In genomic region chr10:3336729-3337329, GRCm38 (mm10) we compare ENCODE assay signal across 16 mouse cellular contexts. TPM values are rescaled to one million over a fixed set of nuclear protein-coding genes. Genes with fewer than 3 reads are reported as not detected.
DNase-seq lines count a peak whose midpoint lies in the region; ATAC-seq and TF ChIP-seq lines count a peak whose summit lies in the region.
"Had no signal": no experiment of that assay in that cellular context is flagged by ENCODE, and none has a peak within 500 bp of the region (broad histone marks: within the 10 kb centered on the region; RNA-seq: fewer than 3 reads in every experiment).

No protein-coding gene starts in this region.

- H3K4me1 ChIP-seq in lung, embryonic 14.5 days (ENCODE audit: insufficient read depth): no peaks in the 10 kb centered on the region; the same call in 1 of the 2 replicates
- H3K4me1 ChIP-seq in lung, adult 2 months (ENCODE audit: control insufficient read depth, insufficient read depth, low read length): no peaks in the 10 kb centered on the region
- peaks cover 16 to 38% of the 10 kb centered on the region in 2 experiments for H3K4me1 ChIP-seq in heart, embryonic 14.5 days (ENCODE audit: control insufficient read depth in 2 of 2, insufficient read depth in 2 of 2, low read length in 2 of 2)
- no peaks in the 10 kb centered on the region for H3K4me1 ChIP-seq in hindbrain, embryonic 11.5 days (replicated peaks; ENCODE audit: control insufficient read depth, insufficient read depth, low read length)
- H3K4me1 ChIP-seq: forebrain, embryonic 12.5 days; hindbrain, embryonic 12.5 days; intestine, embryonic 15.5 days; midbrain, embryonic 13.5 days had no signal

- 40% methylated on average over 7 of the region's 7 CpGs for WGBS in lung, embryonic 14.5 days
- 57% methylated on average over 7 of the region's 7 CpGs for WGBS in lung, adult 2 months
- 32% methylated on average over 7 of the region's 7 CpGs for WGBS in heart, embryonic 14.5 days
- 71% methylated on average over 7 of the region's 7 CpGs for WGBS in hindbrain, embryonic 11.5 days

- no peak overlapping the region for H3K4me3 ChIP-seq in lung, embryonic 14.5 days (ENCODE audit: low read depth, low read length)
- no peak overlapping the region for H3K4me3 ChIP-seq in lung, adult 2 months (replicated peaks; ENCODE audit: extremely low read depth, low read depth, low read length)
- no peak overlapping the region for H3K4me3 ChIP-seq in heart, embryonic 14.5 days (ENCODE audit: control insufficient read depth in 1 of 2, insufficient read depth in 1 of 2, low read depth in 1 of 2, low read length in 2 of 2)
- no peak overlapping the region for H3K4me3 ChIP-seq in myocyte
- H3K4me3 ChIP-seq in hindbrain, embryonic 11.5 days (ENCODE audit: low read depth, low read length): no peak overlapping the region
- H3K4me3 ChIP-seq: forebrain, embryonic 12.5 days; hindbrain, embryonic 12.5 days; intestine, embryonic 15.5 days; midbrain, embryonic 13.5 days had no signal

- no peak overlapping the region for H3K4me2 ChIP-seq in lung, embryonic 14.5 days
- H3K4me2 ChIP-seq in heart, embryonic 14.5 days (ENCODE audit: low read length): peak overlapping the region; percentile 17; the same call in 1 of the 2 replicates
- peak overlapping the region; percentile 69 for H3K4me2 ChIP-seq in myocyte (ENCODE audit: low read depth)
- no peak overlapping the region for H3K4me2 ChIP-seq in hindbrain, embryonic 11.5 days (replicated peaks; ENCODE audit: low read depth, low read length)
- H3K4me2 ChIP-seq: forebrain, embryonic 12.5 days; hindbrain, embryonic 12.5 days; intestine, embryonic 15.5 days; liver, embryonic 11.5 days; midbrain, embryonic 13.5 days had no signal

- no peaks in the 10 kb centered on the region for H3K9me3 ChIP-seq in lung, embryonic 14.5 days (ENCODE audit: low read depth, low read length)
- no peaks in the 10 kb centered on the region for H3K9me3 ChIP-seq in heart, embryonic 14.5 days (ENCODE audit: control insufficient read depth, low read length)
- no peaks in the 10 kb centered on the region for H3K9me3 ChIP-seq in hindbrain, embryonic 11.5 days (ENCODE audit: control insufficient read depth, low read length)
- H3K9me3 ChIP-seq: forebrain, embryonic 12.5 days; hindbrain, embryonic 12.5 days; intestine, embryonic 15.5 days; midbrain, embryonic 13.5 days had no signal

- TF ChIP-seq POLR2A in lung, adult 2 months (IDR thresholded peaks at IDR 0.05; ENCODE audit: borderline replicate concordance, extremely low read depth, low read depth, low read length): no peak
- no peak for TF ChIP-seq POLR2A in myocyte (IDR thresholded peaks at IDR 0.05; ENCODE audit: insufficient read length, low read depth)

- H3K27me3 ChIP-seq in lung, embryonic 14.5 days (ENCODE audit: insufficient read depth, low read length): no peaks in the 10 kb centered on the region
- H3K27me3 ChIP-seq in heart, embryonic 14.5 days (ENCODE audit: control insufficient read depth, insufficient read depth, low read length): no peaks in the 10 kb centered on the region
- H3K27me3 ChIP-seq in myocyte (ENCODE audit: control insufficient read depth, insufficient read depth, insufficient read length): no peaks in the 10 kb centered on the region
- no peaks in the 10 kb centered on the region for H3K27me3 ChIP-seq in hindbrain, embryonic 11.5 days (ENCODE audit: control insufficient read depth, insufficient read depth, low read length)
- H3K27me3 ChIP-seq: forebrain, embryonic 12.5 days; hindbrain, embryonic 12.5 days; intestine, embryonic 15.5 days; midbrain, embryonic 13.5 days had no signal

- H3K79me2 ChIP-seq in myocyte (ENCODE audit: control insufficient read depth, insufficient read depth): no peaks in the 10 kb centered on the region

- TF ChIP-seq CTCF in lung, embryonic 14.5 days (IDR thresholded peaks at IDR 0.05; ENCODE audit: low read depth): no peak
- TF ChIP-seq CTCF in lung, adult 2 months (IDR thresholded peaks at IDR 0.05; ENCODE audit: insufficient read depth, low read length): no peak

- H3K27ac ChIP-seq in lung, embryonic 14.5 days (ENCODE audit: low read depth): peak overlapping the region; percentile 33; the same call in 1 of the 2 replicates
- H3K27ac ChIP-seq in heart, embryonic 14.5 days (replicated peaks in 1 of 2; ENCODE audit: control insufficient read depth in 1 of 2, insufficient read depth in 1 of 2, low read depth in 2 of 2, low read length in 2 of 2): peak overlapping the region; percentile 92 to 96
- H3K27ac ChIP-seq in hindbrain, embryonic 11.5 days (ENCODE audit: low read depth, low read length): no peak overlapping the region
- H3K27ac ChIP-seq: forebrain, embryonic 12.5 days; hindbrain, embryonic 12.5 days; intestine, embryonic 15.5 days; kidney, postnatal 0 days; midbrain, embryonic 13.5 days had no signal

- DNase-seq in lung, embryonic 14.5 days: no peak
- no peak for DNase-seq in lung, adult 2 months
- peak; percentile 19 for DNase-seq in gastrocnemius, postnatal 25 days
- no peak for DNase-seq in hindbrain, embryonic 11.5 days (ENCODE audit: low spot score)
- DNase-seq in adrenal gland, postnatal 36 days: no peak
- DNase-seq: cerebellum, adult 9-10 months; right cerebral cortex, postnatal 14 days had no signal

- no peaks in the 10 kb centered on the region for H3K36me3 ChIP-seq in lung, embryonic 14.5 days (ENCODE audit: insufficient read depth)
- no peaks in the 10 kb centered on the region for H3K36me3 ChIP-seq in heart, embryonic 14.5 days (ENCODE audit: control insufficient read depth, insufficient read depth, low read length)
- H3K36me3 ChIP-seq in myocyte (ENCODE audit: control insufficient read depth, insufficient read depth): no peaks in the 10 kb centered on the region
- H3K36me3 ChIP-seq in hindbrain, embryonic 11.5 days (ENCODE audit: control insufficient read depth, insufficient read depth, low read length): no peaks in the 10 kb centered on the region
- H3K36me3 ChIP-seq: forebrain, embryonic 12.5 days; hindbrain, embryonic 12.5 days; intestine, embryonic 15.5 days; midbrain, embryonic 13.5 days had no signal

- peak; percentile 51 for ATAC-seq in lung, embryonic 14.5 days (ENCODE audit: insufficient read depth)
- no peak for ATAC-seq in heart, embryonic 14.5 days (ENCODE audit: insufficient number of reproducible peaks, insufficient read depth, low FRiP score, low read depth)
- ATAC-seq in hindbrain, embryonic 11.5 days (ENCODE audit: low FRiP score): no peak
- ATAC-seq: intestine, embryonic 15.5 days; midbrain, embryonic 13.5 days had no signal

- H3ac ChIP-seq in myocyte (ENCODE audit: control insufficient read depth, insufficient read length): no peak overlapping the region

- no peak overlapping the region for H3K9ac ChIP-seq in lung, embryonic 14.5 days
- H3K9ac ChIP-seq in heart, embryonic 14.5 days (ENCODE audit: low read length): peak overlapping the region; percentile 4; the same call in 1 of the 2 replicates
- no peak overlapping the region for H3K9ac ChIP-seq in hindbrain, embryonic 11.5 days (ENCODE audit: low read depth, low read length)
- H3K9ac ChIP-seq: forebrain, embryonic 12.5 days; hindbrain, embryonic 12.5 days; intestine, embryonic 15.5 days; midbrain, embryonic 13.5 days had no signal

TF ChIP-seq in myocyte, 11 proteins besides CTCF, POLR2A, EP300 and RAD21:
- no peak for TF ChIP-seq TCF3 (IDR thresholded peaks at IDR 0.05; ENCODE audit: insufficient read length, low read depth)
- peak; percentile 61 for TF ChIP-seq USF1 (IDR thresholded peaks at IDR 0.05; ENCODE audit: low read depth)
- TF ChIP-seq MYOG (IDR thresholded peaks at IDR 0.05; ENCODE audit: control insufficient read depth in 1 of 3, insufficient read depth in 1 of 3, insufficient read length in 2 of 3, low read depth in 2 of 3): peak in 2 of 3 experiments; percentile 44 to 73
- peak; percentile 55 to 89 (median 81) for TF ChIP-seq MYOD1 (IDR thresholded peaks at IDR 0.05; ENCODE audit: control insufficient read depth in 1 of 3, insufficient read length in 2 of 3, low read depth in 2 of 3)
TF ChIP-seq in myocyte: peak in this region for 3.

RNA-seq across cellular contexts. Expression of gene Ppp1r14c, which starts 29.0 kb away (rescaled TPM):
- 36.9 and 45.0 TPM in 2 replicates for polyA plus RNA-seq in lung, embryonic 14.5 days (2014; fragmentation: Nextera tagmentation; extraction: Ambion mirVana)
- 25.2 and 36.1 TPM in 2 replicates for polyA plus RNA-seq in lung, adult 2 months (2012; rRNA removed)
- 100 to 1,000 TPM in 1 of 2 experiments, 10 to 100 TPM in 1; 72.6 to 105 TPM for total RNA-seq in gastrocnemius, postnatal 25 days (2021)
- 315 and 320 TPM in 2 replicates for polyA plus RNA-seq in heart, embryonic 14.5 days (2014; fragmentation: Nextera tagmentation; extraction: Ambion mirVana)
- polyA plus RNA-seq in myocyte (2012; fragmentation: generic; extraction: Trizol): 5.0 TPM
- polyA plus RNA-seq in hindbrain, embryonic 11.5 days (2014; fragmentation: Nextera tagmentation; extraction: Ambion mirVana): 11.3 and 13.6 TPM in 2 replicates
- 10 to 100 TPM; 10.5 to 30.7 TPM for total RNA-seq in adrenal gland, postnatal 36 days (2021)
- total RNA-seq: MEL had no signal

Comparison
In these comparisons a context has a peak if more than half of its experiments do, and no peak if none do; other contexts are left out.
1. H3K4me2 ChIP-seq: peak in heart, embryonic 14.5 days (single experiment) and myocyte (single experiment); none in lung, embryonic 14.5 days (single experiment) and hindbrain, embryonic 11.5 days (single experiment).